Mouse (Mus musculus): ENCODE results near the gene Fam131a.

DNA sequence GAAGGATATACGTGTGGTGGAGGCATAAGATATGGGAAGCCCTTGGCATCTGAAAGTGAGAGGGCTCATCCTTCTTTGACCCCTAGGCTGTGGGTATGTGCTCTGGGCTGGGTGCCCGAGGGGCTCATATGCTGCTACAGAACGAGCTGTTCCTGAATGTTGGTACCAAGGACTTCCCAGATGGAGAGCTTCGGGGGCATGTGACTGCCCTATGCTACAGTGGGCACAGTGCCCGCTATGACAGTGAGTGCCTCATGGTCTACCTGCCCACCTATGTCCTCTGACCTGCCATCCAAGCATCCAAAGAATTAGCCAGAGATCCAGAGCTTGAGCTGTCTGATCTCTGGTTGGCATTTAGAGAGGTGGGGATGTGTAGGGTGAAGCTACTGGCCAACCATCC is 43.8 kb downstream of the Fam131a start:
- TF ChIP-seq CTCF (IDR thresholded peaks at IDR 0.05; ENCODE audit: insufficient read depth, low read depth, low read length) (no peak), POLR2A (IDR thresholded peaks at IDR 0.05; ENCODE audit: insufficient read depth, low read depth, low read length) (no peak)
